Comparison of ENCODE assay signal across 8 mouse cellular contexts in genomic region chr14:75179255-75179963, GRCm38 (mm10). TPM values are rescaled to one million over a fixed set of nuclear protein-coding genes. Genes with fewer than 3 reads are reported as not detected.
DNase-seq lines count a peak whose midpoint lies in the region; ATAC-seq lines count a peak whose summit lies in the region.

No protein-coding gene starts in this region.

- H3K27ac ChIP-seq in hindbrain, embryonic 10.5 days, result no peak overlapping the region

- H3K9me3 ChIP-seq in hindbrain, embryonic 10.5 days, result no peaks in the 10 kb centered on the region

- no peaks in the 10 kb centered on the region for H3K27me3 ChIP-seq in hindbrain, embryonic 10.5 days (ENCODE audit: insufficient read depth, poor library complexity, severe bottlenecking)

- H3K36me3 ChIP-seq in hindbrain, embryonic 10.5 days, result no peaks in the 10 kb centered on the region

- DNase-seq in right cerebral cortex, adult 18-20 months, result peak; percentile 34
- DNase-seq in right cerebral cortex, postnatal 25 days, result no peak
- peak; percentile 87 for DNase-seq in thymus, postnatal 14 days
- no peak for DNase-seq in hindbrain, embryonic 10.5 days (ENCODE audit: low spot score)
- no peak for DNase-seq in kidney, postnatal 36 days
- DNase-seq in cerebellum, adult 18-20 months, result no peak

- ATAC-seq in hematopoietic stem cell, adult 5-6 weeks (replicated peaks in 1 of 2; ENCODE audit: insufficient read depth in 1 of 2, low FRiP score in 2 of 2, low TSS enrichment in 1 of 2, low read depth in 1 of 2, poor library complexity in 2 of 2, severe bottlenecking in 2 of 2), result peak; percentile 34 to 47
- ATAC-seq in megakaryocyte, adult 5-6 weeks (ENCODE audit: poor library complexity, severe bottlenecking), result peak; percentile 41

- H3K4me3 ChIP-seq in hindbrain, embryonic 10.5 days, result no peak overlapping the region

- H3K4me1 ChIP-seq in hindbrain, embryonic 10.5 days (replicated peaks), result no peaks in the 10 kb centered on the region

- WGBS in hindbrain, embryonic 10.5 days, result 86% methylated on average over 20 of the region's 20 CpGs

RNA-seq across cellular contexts. Expression of gene Lcp1, which starts 48.5 kb away (rescaled TPM):
- total RNA-seq in hematopoietic stem cell, adult 5-6 weeks (2017), result 384 and 452 TPM in 2 replicates
- 1,031 and 1,064 TPM in 2 replicates for total RNA-seq in megakaryocyte, adult 5-6 weeks (2015)
- total RNA-seq in megakaryocyte, adult 5-6 weeks (2017), result 669 and 719 TPM in 2 replicates
- 25.3 and 26.6 TPM in 2 replicates for polyA plus RNA-seq in hindbrain, embryonic 10.5 days (2016; fragmentation: Nextera tagmentation; extraction: Ambion mirVana)

RNA-seq across cellular contexts. Expression of gene Lrrc63, which starts 48.7 kb away (rescaled TPM):
- not detected in 2 replicates for total RNA-seq in hematopoietic stem cell, adult 5-6 weeks (2017)
- total RNA-seq in megakaryocyte, adult 5-6 weeks (2015), result 0.09 and 0.11 TPM in 2 replicates
- 0.12 and 0.37 TPM in 2 replicates for total RNA-seq in megakaryocyte, adult 5-6 weeks (2017)
- 0.12 and 0.13 TPM in 2 replicates for polyA plus RNA-seq in hindbrain, embryonic 10.5 days (2016; fragmentation: Nextera tagmentation; extraction: Ambion mirVana)

Comparison
In these comparisons a context has a peak if more than half of its experiments do, and no peak if none do; other contexts are left out.
1. DNase-seq: peak in right cerebral cortex, adult 18-20 months (single experiment) and thymus, postnatal 14 days (single experiment); none in right cerebral cortex, postnatal 25 days (single experiment), hindbrain, embryonic 10.5 days (single experiment), kidney, postnatal 36 days (0 of 2) and cerebellum, adult 18-20 months (0 of 2).